Mouse (Mus musculus): ENCODE measurements around the gene Was. TPM values are rescaled to one million over a fixed set of nuclear protein-coding genes. Genes with fewer than 3 reads are reported as not detected.
"Not testable (repeated sequence)": the region's sequence is repeated elsewhere in the genome, so short reads cannot be mapped to it uniquely, and the experiment has no call there.

The Was gene
- total RNA-seq (2021): 1 to 10 TPM; 2.3 to 3.0 TPM

DNA sequence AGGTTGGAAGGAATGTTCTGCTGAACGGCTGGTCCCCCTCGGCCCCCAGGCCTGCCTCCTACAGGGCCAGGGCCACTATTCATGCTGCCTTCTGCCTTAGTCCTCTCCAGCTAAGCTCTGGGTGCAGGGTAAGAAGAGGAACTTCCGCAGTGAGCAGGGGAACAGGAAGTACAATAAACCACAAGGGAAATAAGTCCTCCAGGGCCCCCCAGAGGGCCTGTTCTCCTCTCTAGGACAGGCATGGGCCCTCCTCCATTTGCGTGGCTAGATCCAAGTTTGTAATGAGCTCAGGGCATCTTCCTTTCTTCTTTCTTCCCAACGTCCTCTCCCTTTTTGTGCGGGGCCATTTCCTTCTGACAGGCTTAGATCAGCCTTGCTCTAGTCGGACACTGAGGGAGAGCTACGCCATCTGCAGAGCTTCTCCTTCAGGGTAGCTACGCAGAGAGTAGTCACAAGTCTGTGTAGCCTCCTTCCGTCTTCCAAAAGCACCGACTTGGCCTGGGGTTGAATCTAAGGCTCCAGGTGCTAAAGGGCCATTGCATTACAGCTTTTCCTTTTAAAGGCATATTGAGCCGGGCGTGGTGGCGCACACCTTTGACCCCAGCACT, at the start of gene Was:
TSS of gene Was (minus strand) at position 153 of the 608 bp plus-strand sequence.
- peak; percentile 10 to 19 for DNase-seq
- intact Hi-C loops (cut with DNase I): no loop called here

DNA sequence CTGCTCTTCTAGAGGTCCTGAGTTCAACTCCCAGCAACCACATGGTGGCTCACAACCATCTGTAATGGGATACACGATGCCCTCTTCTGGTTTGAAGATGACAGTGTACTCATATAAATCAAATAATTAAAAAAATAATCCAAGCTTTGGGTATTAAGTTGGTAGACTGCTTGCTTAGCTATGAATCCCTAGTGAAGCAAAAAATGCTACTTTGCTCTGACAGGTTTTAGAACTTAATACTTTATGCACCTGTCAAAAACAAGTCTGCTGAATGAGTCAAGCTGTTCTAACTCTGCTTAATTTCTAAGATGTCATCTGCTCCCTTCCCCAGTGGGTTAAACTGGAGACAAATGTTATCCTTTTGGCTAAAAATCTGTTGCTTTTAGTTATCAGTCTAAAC, 49.2 kb upstream of the Was start:
- DNase-seq: no peak

DNA sequence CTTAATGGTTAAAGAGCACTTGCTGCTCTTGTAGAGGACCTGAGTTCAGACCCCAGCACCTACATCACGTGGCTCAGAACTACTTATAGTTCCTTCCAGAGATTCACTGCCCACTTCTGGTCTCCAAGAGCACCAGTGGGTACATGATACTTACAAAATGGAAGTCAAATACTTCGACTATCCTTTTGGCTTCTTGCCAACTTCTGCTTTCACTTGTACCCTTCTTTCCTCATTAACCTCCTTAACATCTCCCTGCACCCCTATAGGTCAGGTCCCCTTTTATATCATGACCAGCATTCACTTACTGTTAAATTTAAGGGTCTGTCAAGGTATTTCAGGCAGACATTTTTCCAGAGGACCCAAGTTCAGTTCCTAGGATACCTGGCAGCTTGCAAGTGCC, 45.6 kb upstream of the Was start:
- intact Hi-C loops (cut with DNase I): no loop called here
- DNase-seq: no peak

More for the DNA sequence above, 49.2 kb upstream of the Was start:
- intact Hi-C loops (cut with DNase I): no loop called here

DNA sequence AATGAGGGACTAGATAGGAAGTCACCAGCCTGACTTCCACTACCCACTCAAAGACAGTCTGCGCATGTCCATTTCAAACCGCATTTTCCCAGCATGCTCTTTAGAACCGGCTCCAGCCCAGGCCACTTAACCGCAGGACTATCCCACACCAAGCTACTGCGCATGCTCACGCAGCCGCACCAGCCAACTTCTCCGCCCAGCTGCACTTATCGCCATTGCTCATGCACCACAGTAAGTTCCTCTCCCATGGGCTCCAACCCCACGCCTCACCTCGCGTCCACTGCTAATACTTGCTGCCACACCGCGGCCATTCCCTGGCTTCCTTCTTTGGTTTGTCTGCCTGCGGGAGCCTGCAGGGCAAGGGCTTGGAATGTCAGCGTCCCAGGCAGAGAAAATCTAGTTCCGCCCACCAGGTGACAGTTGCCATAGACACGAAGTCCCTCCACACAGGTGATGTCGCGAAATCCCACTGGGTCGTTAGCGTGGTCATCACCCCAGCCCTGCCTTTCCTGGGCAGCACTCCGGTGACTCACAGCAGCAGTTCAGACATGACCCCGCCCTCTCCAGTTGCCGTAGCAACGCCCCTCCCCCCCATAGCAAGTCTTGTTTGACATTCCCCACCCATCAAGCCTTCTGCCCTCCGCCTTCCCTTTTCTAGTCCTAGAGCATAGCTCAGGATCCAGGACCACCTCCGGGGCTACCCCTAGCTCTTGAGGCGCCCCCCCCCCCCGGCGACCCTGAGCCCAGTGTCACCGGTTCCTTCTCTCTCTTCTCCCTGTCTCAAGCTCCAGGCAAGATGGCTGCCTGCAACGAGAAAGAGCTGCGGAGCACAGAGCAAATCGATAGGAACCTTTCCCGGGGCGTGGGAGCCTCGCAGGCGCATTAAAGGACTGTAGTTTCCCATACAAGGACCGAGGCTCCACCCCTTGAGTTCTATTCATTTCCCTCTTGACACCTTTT, 42.0 kb upstream of the Was start, which contains the start of gene Wdr13:
TSS of gene Wdr13 (minus strand) at position 876 of the 960 bp plus-strand sequence.
- peak; percentile 89 to 92 for DNase-seq
- intact Hi-C loops (cut with DNase I): no loop called here

DNA sequence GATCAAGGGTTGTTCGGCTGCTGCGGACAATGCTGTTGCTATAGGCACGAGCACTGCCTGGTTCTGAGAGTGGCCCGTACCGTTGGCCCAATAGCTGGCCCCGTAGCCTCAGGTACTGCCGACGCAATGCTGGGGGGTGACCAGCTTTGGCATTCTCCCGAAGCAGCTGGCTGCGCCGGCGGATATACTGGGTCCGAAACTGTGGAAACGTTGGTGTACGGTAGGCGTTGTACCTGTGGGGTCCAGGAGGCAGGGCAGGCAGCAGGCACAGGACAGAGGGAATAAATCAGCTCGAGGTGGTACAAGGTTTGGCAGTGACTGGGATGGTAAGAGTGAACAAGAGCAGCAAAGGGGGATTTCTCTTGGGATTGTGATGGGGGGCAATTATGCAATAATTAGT, 41.1 kb upstream of the Was start:
- intact Hi-C loops (cut with DNase I): no loop called here
- DNase-seq: no peak

DNA sequence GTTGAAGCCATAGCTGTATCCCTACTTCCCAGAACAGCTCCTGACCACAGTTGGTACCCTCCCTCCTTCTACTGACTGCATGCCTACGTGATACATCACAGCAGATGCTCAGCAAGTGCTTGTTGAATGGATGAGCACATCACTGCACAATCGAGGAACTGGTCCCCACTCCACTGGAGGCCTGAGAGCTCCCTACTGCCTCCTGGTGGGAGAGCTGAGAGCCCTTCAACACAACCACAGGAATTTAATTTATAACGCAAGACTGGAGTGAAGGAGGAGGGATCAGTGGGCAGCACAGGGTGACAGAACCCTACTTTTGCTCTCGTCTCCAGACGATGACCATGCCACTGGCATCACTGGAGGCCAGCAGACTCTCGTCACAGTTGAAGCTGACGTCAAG, 34.9 kb upstream of the Was start:
- intact Hi-C loops (cut with DNase I): no loop called here
- DNase-seq: no peak

DNA sequence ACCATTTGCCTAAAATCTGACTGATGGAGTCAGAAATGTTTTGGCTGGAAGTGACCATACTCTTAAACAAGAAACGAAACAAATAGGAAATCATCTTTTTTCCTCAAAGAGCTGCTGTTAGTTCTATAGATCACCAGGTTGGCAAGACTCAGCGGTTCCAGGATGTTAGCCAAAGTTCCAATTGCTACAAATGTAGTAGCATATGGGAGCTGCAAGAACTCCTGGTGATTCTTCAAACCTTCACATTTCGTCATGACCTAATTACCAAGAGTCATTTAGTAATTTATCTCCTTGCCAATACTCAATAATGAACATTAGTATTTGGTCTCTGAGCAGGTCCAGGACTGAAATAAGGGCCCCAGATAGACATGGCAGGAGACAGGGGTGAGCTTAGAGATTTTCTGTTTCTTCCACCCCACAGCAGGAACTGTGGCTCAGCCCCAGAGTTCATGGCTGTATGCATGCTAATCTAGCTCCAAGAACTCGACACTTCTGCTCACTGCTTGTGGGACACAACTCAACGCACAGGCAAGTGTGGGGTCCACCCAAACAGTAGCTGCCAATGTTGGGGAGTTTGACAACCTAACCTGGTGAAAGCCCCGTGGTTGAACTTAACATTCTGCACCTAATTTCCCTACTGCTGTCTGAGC, 33.6 kb upstream of the Was start:
- intact Hi-C loops (cut with DNase I): no loop called here
- DNase-seq: no peak

DNA sequence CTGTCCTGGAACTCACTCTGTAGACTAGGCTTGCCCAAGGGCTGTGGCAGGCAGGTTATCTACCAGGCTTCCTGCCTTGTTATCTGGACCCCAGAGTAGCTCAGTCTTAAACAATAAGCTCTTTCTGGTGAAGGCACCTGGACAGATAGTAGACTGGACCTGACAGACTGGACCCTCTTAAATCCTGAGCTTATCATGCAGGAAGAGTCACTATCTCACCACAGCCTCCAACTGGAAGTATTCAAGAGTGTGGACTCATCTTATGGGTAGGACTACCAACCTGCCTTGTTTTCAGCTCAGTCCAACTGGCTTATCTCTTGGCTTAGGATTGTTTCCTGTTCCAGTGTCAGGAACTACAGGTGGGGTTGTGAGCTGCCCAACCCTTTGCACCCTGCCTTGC, 27.0 kb upstream of the Was start:
- intact Hi-C loops (cut with DNase I): loop anchor here (10.0 kb wide), 1 partner anchor 202 kb away; the partner anchor contains the start of gene Pcsk1n
- no peak for DNase-seq

DNA sequence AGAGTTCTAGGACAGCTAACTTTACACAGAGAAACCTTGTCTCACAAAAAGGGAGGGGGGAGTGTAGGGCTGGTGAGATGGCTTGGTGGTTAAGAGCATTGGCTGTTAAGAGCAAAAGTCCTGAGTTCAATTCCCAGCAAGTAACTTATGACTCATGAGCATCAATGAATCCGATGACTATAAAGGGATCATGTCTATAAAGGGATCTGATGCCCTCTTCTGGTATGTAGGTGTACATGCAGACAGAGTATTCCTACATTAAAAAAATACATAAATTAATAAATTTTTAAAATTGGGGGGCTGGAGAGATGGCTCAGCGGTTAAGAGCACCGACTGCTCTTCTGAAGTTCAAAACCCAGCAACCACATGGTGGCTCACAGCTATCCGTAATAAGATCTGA, 25.0 kb upstream of the Was start:
- intact Hi-C loops (cut with DNase I): loop anchor here (10.0 kb wide), 1 partner anchor 200 kb away; the partner anchor contains the start of gene Pcsk1n
- no peak for DNase-seq

DNA sequence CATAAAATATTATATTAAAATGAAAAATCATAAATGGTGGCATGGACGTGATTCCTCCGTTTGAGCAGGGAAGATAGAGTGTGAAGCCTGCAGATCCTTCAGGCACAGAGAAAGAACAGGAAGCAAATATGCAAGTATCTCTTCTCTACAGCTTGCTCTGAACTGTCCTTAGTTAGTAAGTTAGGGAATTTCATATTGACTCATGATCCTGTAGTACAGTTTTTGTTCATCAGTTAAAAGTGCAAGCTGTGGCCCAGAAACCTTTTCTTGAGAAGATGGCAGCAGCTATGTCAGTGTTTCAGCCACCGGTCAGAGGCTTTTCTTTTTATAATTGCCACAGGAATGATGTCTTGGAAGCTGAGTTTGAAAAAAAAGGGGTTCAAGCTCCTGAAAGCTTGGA, 14.7 kb upstream of the Was start:
- no peak for DNase-seq
- intact Hi-C loops (cut with DNase I): no loop called here

DNA sequence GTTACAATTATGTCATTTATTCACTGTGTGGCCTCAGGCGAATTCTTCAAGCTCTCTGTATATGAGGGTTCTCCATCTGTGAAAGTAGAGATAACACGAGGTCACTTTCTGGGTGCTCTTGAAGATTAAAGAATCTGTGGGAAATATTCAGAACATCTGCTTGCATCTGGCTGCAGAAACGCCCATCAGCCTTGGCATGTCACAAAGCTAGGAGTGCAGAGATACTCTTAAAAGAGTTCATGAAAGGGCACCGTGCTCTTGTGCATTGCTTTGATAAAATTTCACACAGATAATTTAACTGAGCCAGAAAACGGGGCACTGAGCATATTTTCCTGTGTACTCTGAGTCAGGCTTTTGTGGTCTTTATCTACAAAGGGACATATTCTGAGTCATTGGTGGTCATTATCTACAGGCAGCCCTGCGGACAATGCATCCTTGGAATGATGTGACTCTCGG, 11.9 kb upstream of the Was start:
- intact Hi-C loops (cut with DNase I): no loop called here
- no peak for DNase-seq

DNA sequence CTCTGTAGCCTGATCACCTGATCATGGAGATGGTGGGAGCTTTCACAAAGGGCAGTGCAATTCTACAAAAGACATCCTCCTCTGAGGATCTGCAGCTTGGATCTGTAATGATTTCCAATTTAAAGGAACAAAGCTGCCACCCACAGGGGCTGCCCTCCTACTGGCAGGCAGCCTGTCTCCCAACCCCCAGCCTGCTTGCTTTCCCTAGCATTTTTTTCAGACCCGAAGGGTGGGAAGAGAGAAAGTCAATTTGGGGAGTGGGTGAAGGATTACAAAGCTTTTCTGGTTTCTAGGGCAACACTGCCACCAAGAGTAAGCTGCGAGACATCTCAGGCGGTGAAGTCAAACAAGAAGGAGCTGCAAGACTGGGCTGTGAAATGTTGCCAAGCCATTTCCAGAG, 10.7 kb upstream of the Was start:
- intact Hi-C loops (cut with DNase I): no loop called here
- no peak for DNase-seq

DNA sequence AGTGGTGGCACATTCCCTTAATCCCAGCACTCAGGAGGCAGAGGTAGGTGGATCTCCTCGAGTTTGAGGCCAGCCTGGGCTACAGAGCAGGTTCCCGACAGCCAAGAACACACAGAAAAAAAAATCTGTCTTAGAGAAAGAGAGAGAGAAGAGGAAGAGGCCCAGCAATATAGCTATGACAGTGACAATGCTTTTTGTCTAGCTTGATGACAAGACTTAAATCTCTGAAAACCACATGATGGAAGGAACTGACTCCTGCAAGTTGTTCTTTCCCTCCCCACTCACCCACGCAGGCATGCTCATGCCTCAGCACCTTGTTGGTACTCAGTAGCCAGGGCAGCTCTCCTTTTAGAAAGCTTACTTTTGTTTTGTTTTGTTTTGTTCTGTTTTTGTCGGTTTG, 9.1 kb upstream of the Was start:
- DNase-seq: no peak
- intact Hi-C loops (cut with DNase I): no loop called here

DNA sequence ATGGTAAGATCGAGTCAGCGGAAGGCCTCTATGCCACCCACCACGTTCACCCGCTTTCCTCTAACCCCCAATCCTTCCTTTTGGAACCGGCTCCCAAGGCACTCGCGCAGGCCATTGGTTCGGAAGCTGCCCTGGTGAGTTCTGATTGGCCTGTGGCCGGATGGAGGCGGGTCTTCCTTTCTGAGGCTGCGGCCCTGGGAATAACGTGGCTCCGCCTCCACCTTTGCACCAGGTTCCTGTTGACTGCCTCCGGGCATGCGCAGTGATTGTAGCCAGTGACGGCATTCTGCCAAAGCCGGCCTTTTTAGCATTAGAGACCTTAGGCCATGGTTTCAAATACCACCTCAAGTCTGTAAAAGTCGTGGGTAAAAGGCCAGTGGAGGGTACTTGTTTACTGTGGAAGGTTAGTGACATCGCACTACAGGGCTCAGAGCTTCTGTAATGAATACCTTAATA, 6.5 kb upstream of the Was start:
- peak; percentile 96 to 97 for DNase-seq
- intact Hi-C loops (cut with DNase I): no loop called here

DNA sequence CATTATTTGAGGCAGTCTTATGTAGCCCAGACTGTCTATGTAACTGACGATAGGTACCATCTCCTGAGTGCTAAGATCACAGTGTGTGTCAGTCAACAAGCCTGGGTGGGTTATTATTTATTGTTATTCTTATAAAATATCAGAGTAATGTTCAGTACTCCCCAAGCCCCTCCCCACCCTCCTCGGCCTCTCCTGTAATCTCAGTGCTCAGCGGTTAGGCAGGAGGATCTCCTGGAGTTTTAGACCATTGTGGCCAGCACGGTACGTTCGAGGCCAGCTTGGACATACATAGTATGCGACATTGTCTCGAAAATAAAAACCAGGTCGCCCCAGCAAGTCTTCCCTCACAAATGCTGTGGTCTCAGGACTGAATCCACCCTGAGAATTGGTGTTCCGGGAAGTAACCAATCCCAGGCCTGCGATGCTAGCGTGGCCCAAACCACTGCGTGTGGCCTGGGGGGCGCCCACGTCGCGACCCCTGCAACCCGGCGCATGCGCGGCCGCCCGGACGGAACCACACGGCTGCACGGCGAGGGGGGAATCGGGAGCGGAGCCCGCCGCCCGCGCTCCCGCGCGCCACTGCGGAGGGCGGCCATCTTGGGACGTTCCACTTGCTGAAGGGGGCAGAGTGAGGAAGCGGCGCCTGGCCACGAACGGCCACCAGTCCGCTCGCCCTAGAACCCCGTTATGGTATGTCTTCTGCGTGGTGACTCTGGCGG, 5.9 kb upstream of the Was start:
- DNase-seq: peak; percentile 79 to 93
- intact Hi-C loops (cut with DNase I): not testable (repeated sequence)

DNA sequence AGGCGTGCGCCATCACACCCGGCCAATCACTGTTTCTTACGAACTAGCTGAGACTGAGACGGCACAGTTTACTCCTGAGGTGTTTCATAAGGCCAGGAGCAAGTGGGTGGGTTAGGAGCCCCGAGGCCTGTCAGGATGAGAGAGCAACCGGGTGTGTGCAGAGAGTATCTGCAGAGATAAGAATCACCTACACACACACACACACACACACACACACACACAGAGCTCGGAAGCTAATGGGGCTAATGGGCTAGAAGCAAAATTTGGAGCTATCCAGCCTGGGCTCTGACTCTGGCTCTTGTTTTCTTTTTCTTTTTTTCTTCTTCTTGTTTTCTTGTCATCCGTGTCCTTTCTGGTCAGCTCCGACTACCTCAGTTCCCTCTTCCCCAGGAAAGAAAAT, 5.2 kb upstream of the Was start:
- intact Hi-C loops (cut with DNase I): no loop called here
- no peak for DNase-seq

DNA sequence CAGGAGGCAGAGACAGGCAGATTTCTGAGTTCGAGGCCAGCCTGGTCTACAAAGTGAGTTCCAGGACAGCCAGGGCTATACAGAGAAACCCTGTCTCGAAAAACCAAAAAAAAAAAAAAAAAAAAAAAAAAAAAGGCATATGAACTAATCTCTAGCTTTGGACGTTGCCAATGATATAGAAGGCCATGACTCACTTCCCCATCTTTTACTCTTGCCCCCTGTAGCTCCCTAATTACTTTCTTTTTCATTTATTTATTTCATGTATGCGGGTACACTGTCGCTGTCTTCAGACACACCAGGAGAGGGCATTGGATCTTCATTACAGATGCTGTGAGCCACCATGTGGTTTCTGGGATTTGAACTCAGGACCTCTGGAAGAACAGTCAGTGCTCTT, 653 bp upstream of the Was start:
- intact Hi-C loops (cut with DNase I); DNase-seq: not testable (repeated sequence)

DNA sequence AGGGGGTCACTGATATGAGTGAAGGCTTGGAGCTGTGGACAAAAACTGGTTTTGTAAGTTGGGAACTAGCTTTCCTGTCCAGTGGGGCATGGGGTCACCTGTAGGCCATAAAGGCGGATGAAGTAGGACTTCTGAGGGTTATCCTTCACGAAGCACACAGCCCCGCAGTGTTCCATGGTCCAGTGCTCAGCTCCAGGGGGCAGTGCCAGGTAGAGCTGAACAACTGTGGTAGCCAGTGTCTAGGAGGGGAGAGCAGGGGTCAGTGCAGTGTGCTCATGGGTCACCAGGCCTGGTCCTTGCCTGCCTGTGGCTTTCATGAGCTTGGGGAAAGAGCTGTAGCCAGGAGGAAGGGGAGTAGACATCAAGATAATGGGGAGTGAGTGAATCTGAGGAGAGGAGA, 552 bp downstream of the Was start:
- intact Hi-C loops (cut with DNase I): no loop called here

DNA sequence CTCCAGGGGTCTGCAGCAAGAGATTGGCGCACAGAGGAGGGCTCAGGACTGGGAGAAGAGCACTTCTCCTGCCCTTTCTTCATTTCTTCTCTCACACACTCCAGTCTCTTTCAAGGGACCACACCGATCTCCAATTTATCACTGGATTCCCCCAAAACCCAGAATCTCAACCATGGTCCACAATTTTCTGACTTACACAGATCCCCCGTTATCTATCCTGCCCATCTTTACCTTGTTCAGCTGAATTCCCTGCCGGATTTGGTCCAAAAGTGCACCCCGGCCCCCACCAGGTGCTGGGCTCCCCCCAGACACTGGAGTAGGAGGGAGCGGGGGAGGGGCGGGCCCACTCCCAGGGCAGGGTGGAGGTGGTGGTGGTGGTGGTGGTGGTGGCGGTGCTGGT, 4.7 kb downstream of the Was start:
- intact Hi-C loops (cut with DNase I): no loop called here
- DNase-seq: no peak

More for the DNA sequence above, 552 bp downstream of the Was start:
- no peak for DNase-seq

DNA sequence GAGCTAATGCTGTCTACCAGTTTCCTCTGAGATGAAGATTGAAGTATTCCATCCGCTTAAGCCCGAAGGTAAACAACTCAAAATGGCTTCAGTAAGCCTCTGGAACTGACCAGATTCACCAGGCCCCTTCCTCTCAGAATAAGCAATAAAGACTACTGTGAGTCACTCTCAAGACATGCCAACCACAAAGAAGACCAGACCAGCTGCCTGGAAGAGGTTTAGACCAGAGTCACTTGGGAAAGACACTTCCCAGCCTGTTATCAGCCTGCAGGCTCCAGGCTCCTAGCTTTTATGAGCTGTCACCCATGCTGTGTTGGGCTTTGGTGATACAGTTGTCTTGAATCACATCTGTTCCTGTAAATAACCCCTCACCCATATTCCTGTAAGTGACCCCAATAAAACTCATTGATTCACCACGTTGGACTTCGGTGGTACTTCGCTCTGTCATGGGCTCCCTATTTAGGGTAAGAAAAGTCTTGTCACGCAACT, 5.5 kb downstream of the Was start:
- no peak for DNase-seq
- intact Hi-C loops (cut with DNase I): no loop called here

All from heart, postnatal 10 days (tissue).